Mouse (Mus musculus): Measurements from ENCODE around the gene Lyar. TPM values are rescaled to one million over a fixed set of nuclear protein-coding genes. Genes with fewer than 3 reads are reported as not detected.

Lyar gene
- total and polyA plus RNA-seq, 2 experiments from 2014 or later: 15.5 to 43.4 TPM

- TF ChIP-seq CTCF (IDR thresholded peaks at IDR 0.05): no peak
- 83% methylated on average over 8 of the region's 8 CpGs for WGBS
- no peaks in the 10 kb centered on the region for H3K4me1 ChIP-seq (ENCODE audit: insufficient read depth, low read length)
- ATAC-seq (ENCODE audit: low FRiP score) (no peak), DNase-seq (ENCODE audit: low spot score) (no peak)
- no peak overlapping the region for H3K9ac ChIP-seq (replicated peaks; ENCODE audit: low read length, poor library complexity, severe bottlenecking)
- H3K27me3 ChIP-seq (ENCODE audit: insufficient read depth, low read length): no peaks in the 10 kb centered on the region
- no peak overlapping the region for H3K4me3 ChIP-seq (ENCODE audit: low read depth, low read length)
- peaks cover 50% of the 10 kb centered on the region for H3K36me3 ChIP-seq (ENCODE audit: insufficient read depth, low read length)
- H3K27ac ChIP-seq (ENCODE audit: low read depth, low read length): no peak overlapping the region
- H3K9me3 ChIP-seq (ENCODE audit: low read length): no peaks in the 10 kb centered on the region
- H3K4me2 ChIP-seq (ENCODE audit: low read depth, low read length, poor library complexity, severe bottlenecking): no peak overlapping the region
Measured at GRCm38 (mm10) chr5:38208985-38209384, 11.3 kb upstream of the Lyar start.

DNA sequence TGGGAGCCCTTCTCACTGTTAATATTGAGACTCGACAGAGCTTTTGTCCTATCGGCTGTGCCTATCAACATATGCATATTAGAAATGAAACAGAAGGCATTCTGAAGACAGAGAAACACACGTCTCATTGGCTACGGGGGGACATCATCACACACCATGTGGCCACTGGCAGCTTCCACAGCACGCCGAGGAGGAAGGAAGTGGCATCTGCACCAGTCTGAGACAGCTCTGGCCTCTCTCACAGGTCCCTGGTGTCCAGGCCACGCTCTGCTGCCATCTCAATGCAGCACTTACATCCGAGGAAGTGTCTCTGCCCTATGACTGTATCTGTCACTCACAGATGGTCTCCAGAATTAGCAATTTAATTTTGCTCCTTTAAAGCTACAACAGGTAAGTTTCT is 8.6 kb upstream of the Lyar start:
- no peaks in the 10 kb centered on the region for H3K4me1 ChIP-seq (ENCODE audit: insufficient read depth, low read length)
- no peaks in the 10 kb centered on the region for H3K27me3 ChIP-seq (ENCODE audit: insufficient read depth, low read length)
- no peak overlapping the region for H3K27ac ChIP-seq (ENCODE audit: low read depth, low read length)
- no peak overlapping the region for H3K4me2 ChIP-seq (ENCODE audit: low read depth, low read length, poor library complexity, severe bottlenecking)
- H3K9me3 ChIP-seq (ENCODE audit: low read length): no peaks in the 10 kb centered on the region
- TF ChIP-seq CTCF (IDR thresholded peaks at IDR 0.05): no peak
- ATAC-seq (ENCODE audit: low FRiP score) (no peak), DNase-seq (ENCODE audit: low spot score) (no peak)
- H3K36me3 ChIP-seq (ENCODE audit: insufficient read depth, low read length): peaks cover 46% of the 10 kb centered on the region
- WGBS: 90% methylated on average over 8 of the region's 8 CpGs
- H3K4me3 ChIP-seq (ENCODE audit: low read depth, low read length): no peak overlapping the region
- H3K9ac ChIP-seq (replicated peaks; ENCODE audit: low read length, poor library complexity, severe bottlenecking): no peak overlapping the region

DNA sequence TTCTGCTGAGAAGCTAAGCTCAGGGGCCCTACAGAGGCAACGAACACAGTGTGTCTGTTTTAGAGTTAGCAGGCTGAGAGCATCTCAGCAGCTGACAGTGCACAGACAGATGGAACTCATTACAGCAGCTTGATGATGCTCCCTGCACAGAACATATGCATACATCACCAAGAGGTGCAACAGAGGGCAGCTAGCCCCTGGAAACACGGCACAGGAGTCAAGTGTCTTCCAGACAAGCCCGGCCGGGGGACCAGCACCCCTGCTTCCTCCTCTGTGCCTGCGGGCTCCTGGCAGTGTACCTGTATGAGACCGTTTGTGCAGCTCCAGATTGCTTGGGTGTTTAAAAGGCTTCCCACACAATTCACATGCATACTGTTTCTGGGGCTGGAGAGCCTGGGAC is 7.3 kb upstream of the Lyar start:
- Histone ChIP-seq H3K9ac (replicated peaks; ENCODE audit: low read length, poor library complexity, severe bottlenecking) (no peak overlapping the region), H3K4me2 (ENCODE audit: low read depth, low read length, poor library complexity, severe bottlenecking) (no peak overlapping the region), H3K27me3 (ENCODE audit: insufficient read depth, low read length) (no peaks in the 10 kb centered on the region), H3K27ac (ENCODE audit: low read depth, low read length) (no peak overlapping the region), H3K4me3 (ENCODE audit: low read depth, low read length) (no peak overlapping the region), H3K36me3 (ENCODE audit: insufficient read depth, low read length) (peaks cover 49% of the 10 kb centered on the region), H3K9me3 (ENCODE audit: low read length) (no peaks in the 10 kb centered on the region), H3K4me1 (ENCODE audit: insufficient read depth, low read length) (no peaks in the 10 kb centered on the region)
- no peak for TF ChIP-seq CTCF (IDR thresholded peaks at IDR 0.05)
- 86% methylated on average over 6 of the region's 6 CpGs for WGBS
- no peak for DNase-seq (ENCODE audit: low spot score)
- ATAC-seq (ENCODE audit: low FRiP score): no peak

DNA sequence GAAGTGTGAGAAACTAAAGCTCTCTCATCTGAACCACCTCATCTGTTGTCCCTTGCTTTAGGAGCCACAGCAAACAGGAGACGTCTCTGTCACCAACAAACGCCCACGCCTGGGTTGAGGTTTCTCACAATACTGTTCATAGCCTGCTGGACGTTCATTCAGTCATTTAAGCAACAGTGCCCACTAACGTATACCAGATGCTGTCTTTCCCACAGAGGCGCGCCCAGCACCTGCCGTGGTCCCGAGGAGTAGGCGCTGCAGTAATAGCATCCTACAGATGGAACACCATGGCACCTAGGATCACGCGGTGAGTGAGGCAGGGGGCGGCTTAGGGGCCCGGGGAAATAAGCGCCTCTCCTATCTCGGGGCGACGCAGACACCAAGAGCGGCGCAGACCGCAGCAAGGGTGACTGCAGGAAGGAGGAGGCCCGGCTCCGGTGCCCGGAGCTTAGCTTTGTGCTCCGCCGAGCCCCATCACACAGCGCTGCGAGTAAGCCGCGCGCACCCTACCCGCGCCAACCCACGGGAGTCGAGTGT is 431 bp upstream of the Lyar start:
- H3K36me3 ChIP-seq (ENCODE audit: insufficient read depth, low read length): peaks cover 14% of the 10 kb centered on the region; the same call in 1 of the 2 replicates
- under 1% methylated on average over 35 of the region's 35 CpGs for WGBS
- peak overlapping the region; percentile 91 for H3K9ac ChIP-seq (replicated peaks; ENCODE audit: low read length, poor library complexity, severe bottlenecking)
- H3K27me3 ChIP-seq (ENCODE audit: insufficient read depth, low read length): no peaks in the 10 kb centered on the region
- H3K9me3 ChIP-seq (ENCODE audit: low read length): no peaks in the 10 kb centered on the region
- DNase-seq (ENCODE audit: low spot score): peak; percentile 25
- H3K4me3 ChIP-seq (ENCODE audit: low read depth, low read length): peak overlapping the region; percentile 92
- peak overlapping the region; percentile 70 for H3K4me2 ChIP-seq (ENCODE audit: low read depth, low read length, poor library complexity, severe bottlenecking)
- peak; percentile 82 for ATAC-seq (ENCODE audit: low FRiP score)
- H3K4me1 ChIP-seq (ENCODE audit: insufficient read depth, low read length): peaks cover 13% of the 10 kb centered on the region
- TF ChIP-seq CTCF (IDR thresholded peaks at IDR 0.05): no peak
- peak overlapping the region; percentile 87 for H3K27ac ChIP-seq (ENCODE audit: low read depth, low read length)

- Histone ChIP-seq H3K27ac (ENCODE audit: low read depth, low read length) (no peak overlapping the region), H3K4me3 (ENCODE audit: low read depth, low read length) (no peak overlapping the region), H3K9ac (replicated peaks; ENCODE audit: low read length, poor library complexity, severe bottlenecking) (no peak overlapping the region), H3K9me3 (ENCODE audit: low read length) (no peaks in the 10 kb centered on the region), H3K36me3 (ENCODE audit: insufficient read depth, low read length) (peaks cover 41% of the 10 kb centered on the region), H3K4me1 (ENCODE audit: insufficient read depth, low read length) (no peaks in the 10 kb centered on the region), H3K27me3 (ENCODE audit: insufficient read depth, low read length) (0 out of 2 replicates have a peak, but pooled peaks cover 4% of the 10 kb centered on the region), H3K4me2 (ENCODE audit: low read depth, low read length, poor library complexity, severe bottlenecking) (no peak overlapping the region)
- peak; percentile 77 for TF ChIP-seq CTCF (IDR thresholded peaks at IDR 0.05)
- DNase-seq (ENCODE audit: low spot score) (peak; percentile 35), ATAC-seq (ENCODE audit: low FRiP score) (peak; percentile 42; the same call in 1 of the 2 replicates)
- 67% methylated on average over 4 of the region's 4 CpGs for whole genome bisulfite sequencing
Measured at GRCm38 (mm10) chr5:38235422-38235821, 15.2 kb downstream of the Lyar start.

DNA sequence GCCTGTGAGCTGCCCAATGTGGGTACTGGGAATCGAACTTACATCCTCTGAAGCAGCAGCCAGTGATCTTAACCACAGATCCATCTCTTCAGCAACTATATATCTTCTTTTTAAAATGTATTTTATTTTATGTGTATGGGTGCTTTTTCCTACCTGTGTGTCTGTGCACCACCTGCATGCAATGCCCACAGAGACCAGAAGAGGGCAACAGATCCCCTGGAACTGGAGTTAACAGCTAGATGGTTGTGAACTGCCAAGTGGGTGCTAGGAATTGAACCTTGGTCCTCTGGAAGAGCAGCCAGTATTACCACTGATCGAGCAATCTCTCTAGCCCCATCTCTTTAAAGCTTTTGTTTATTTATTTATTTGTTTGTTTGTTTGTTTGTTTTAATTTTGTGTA is 16.4 kb downstream of the Lyar start:
- H3K4me3 ChIP-seq (ENCODE audit: low read depth, low read length): no peak overlapping the region
- ATAC-seq (ENCODE audit: low FRiP score): no peak
- H3K36me3 ChIP-seq (ENCODE audit: insufficient read depth, low read length): peaks cover 32% of the 10 kb centered on the region

More for the DNA sequence above, 16.4 kb downstream of the Lyar start:
- peak; percentile 40 for TF ChIP-seq CTCF (IDR thresholded peaks at IDR 0.05)
- 0 out of 2 replicates have a peak, but pooled peaks cover 4% of the 10 kb centered on the region for H3K27me3 ChIP-seq (ENCODE audit: insufficient read depth, low read length)
- DNase-seq (ENCODE audit: low spot score): no peak
- no peak overlapping the region for H3K27ac ChIP-seq (ENCODE audit: low read depth, low read length)
- H3K4me2 ChIP-seq (ENCODE audit: low read depth, low read length, poor library complexity, severe bottlenecking): no peak overlapping the region
- H3K9ac ChIP-seq (replicated peaks; ENCODE audit: low read length, poor library complexity, severe bottlenecking): no peak overlapping the region
- H3K9me3 ChIP-seq (ENCODE audit: low read length): no peaks in the 10 kb centered on the region
- 94% methylated on average over 2 of the region's 2 CpGs for WGBS
- H3K4me1 ChIP-seq (ENCODE audit: insufficient read depth, low read length): no peaks in the 10 kb centered on the region
